Comparison of ENCODE assay signal across 23 mouse cellular contexts in genomic region chr10:76630657-76631056, GRCm38 (mm10). TPM values are rescaled to one million over a fixed set of nuclear protein-coding genes. Genes with fewer than 3 reads are reported as not detected.
DNase-seq lines count a peak whose midpoint lies in the region; ATAC-seq and TF ChIP-seq lines count a peak whose summit lies in the region.
"Had no signal": no experiment of that assay in that cellular context is flagged by ENCODE, and none has a peak within 500 bp of the region (broad histone marks: within the 10 kb centered on the region; RNA-seq: fewer than 3 reads in every experiment).

No protein-coding gene starts in this region.

- peaks cover 11% of the 10 kb centered on the region for H3K4me1 ChIP-seq in intestine, embryonic 14.5 days (replicated peaks; ENCODE audit: control insufficient read depth, insufficient read depth, low read length)
- H3K4me1 ChIP-seq in intestine, embryonic 15.5 days (replicated peaks): peaks cover 10% of the 10 kb centered on the region
- H3K4me1 ChIP-seq in lung, embryonic 15.5 days: peaks cover 29% of the 10 kb centered on the region
- peaks cover 22% of the 10 kb centered on the region for H3K4me1 ChIP-seq in stomach, embryonic 14.5 days (ENCODE audit: control insufficient read depth, insufficient read depth, low read length)
- no peaks in the 10 kb centered on the region for H3K4me1 ChIP-seq in stomach, postnatal 0 days (replicated peaks; ENCODE audit: control insufficient read depth, insufficient read depth)
- H3K4me1 ChIP-seq: forebrain, embryonic 13.5 days; hindbrain, embryonic 12.5 days; hindbrain, embryonic 15.5 days had no signal

- no peak for DNase-seq in intestine, embryonic 14.5 days (ENCODE audit: low spot score)
- DNase-seq in lung, postnatal 25 days (ENCODE audit: low spot score): no peak
- no peak for DNase-seq in stomach, postnatal 0 days (ENCODE audit: low spot score)
- DNase-seq in retina, embryonic 14.5 days (ENCODE audit: low spot score): no peak
- DNase-seq: adrenal gland, postnatal 10 days; adrenal gland, postnatal 36 days; B cell, adult 2 months; cerebellum, adult 18-20 months; cerebellum, adult 9-10 months; cerebellum, postnatal 14 days; gastrocnemius, postnatal 10 days had no signal

- no peaks in the 10 kb centered on the region for H3K36me3 ChIP-seq in intestine, embryonic 14.5 days (ENCODE audit: control insufficient read depth, insufficient read depth, low read length)
- no peaks in the 10 kb centered on the region for H3K36me3 ChIP-seq in intestine, embryonic 15.5 days
- H3K36me3 ChIP-seq in lung, embryonic 15.5 days: no peaks in the 10 kb centered on the region
- no peaks in the 10 kb centered on the region for H3K36me3 ChIP-seq in stomach, embryonic 14.5 days (ENCODE audit: control insufficient read depth, insufficient read depth, low read length)
- H3K36me3 ChIP-seq in stomach, postnatal 0 days (ENCODE audit: control insufficient read depth, insufficient read depth, low read length): no peaks in the 10 kb centered on the region
- H3K36me3 ChIP-seq: embryonic facial prominence, embryonic 12.5 days; forebrain, embryonic 10.5 days; G1E; hindbrain, embryonic 12.5 days; hindbrain, embryonic 15.5 days had no signal

- peak overlapping the region; percentile 64; the same call in 1 of the 2 replicates for H3K27ac ChIP-seq in intestine, embryonic 14.5 days (ENCODE audit: low read depth)
- H3K27ac ChIP-seq in intestine, embryonic 15.5 days: no peak overlapping the region
- H3K27ac ChIP-seq in lung, embryonic 15.5 days: peak overlapping the region; percentile 66; the same call in 1 of the 2 replicates
- peak overlapping the region; percentile 18; the same call in 1 of the 2 replicates for H3K27ac ChIP-seq in stomach, embryonic 14.5 days (ENCODE audit: low read length)
- no peak overlapping the region for H3K27ac ChIP-seq in stomach, postnatal 0 days (replicated peaks)
- H3K27ac ChIP-seq: embryonic facial prominence, embryonic 12.5 days; forebrain, embryonic 10.5 days; forebrain, embryonic 13.5 days; hindbrain, embryonic 12.5 days; hindbrain, embryonic 15.5 days had no signal

- no peak overlapping the region for H3K4me3 ChIP-seq in intestine, embryonic 14.5 days (ENCODE audit: low read depth, low read length)
- no peak overlapping the region for H3K4me3 ChIP-seq in intestine, embryonic 15.5 days (replicated peaks)
- no peak overlapping the region for H3K4me3 ChIP-seq in lung, embryonic 15.5 days
- no peak overlapping the region for H3K4me3 ChIP-seq in stomach, embryonic 14.5 days (ENCODE audit: low read depth, low read length)
- H3K4me3 ChIP-seq in stomach, postnatal 0 days (ENCODE audit: low read depth, low read length): no peak overlapping the region
- H3K4me3 ChIP-seq: embryonic facial prominence, embryonic 12.5 days; forebrain, embryonic 10.5 days; forebrain, embryonic 13.5 days; hindbrain, embryonic 12.5 days; hindbrain, embryonic 15.5 days had no signal

- no peak for TF ChIP-seq CTCF in stomach, postnatal 0 days (IDR thresholded peaks at IDR 0.05; ENCODE audit: low read depth)

- no peak overlapping the region for H3K9ac ChIP-seq in intestine, embryonic 14.5 days (ENCODE audit: low read length)
- H3K9ac ChIP-seq in intestine, embryonic 15.5 days: no peak overlapping the region
- H3K9ac ChIP-seq in lung, embryonic 15.5 days: no peak overlapping the region
- H3K9ac ChIP-seq in stomach, embryonic 14.5 days (replicated peaks; ENCODE audit: low read depth, low read length): no peak overlapping the region
- H3K9ac ChIP-seq in stomach, postnatal 0 days (ENCODE audit: low read length): no peak overlapping the region
- H3K9ac ChIP-seq: embryonic facial prominence, embryonic 12.5 days; forebrain, embryonic 13.5 days; hindbrain, embryonic 12.5 days; hindbrain, embryonic 15.5 days had no signal

- no peaks in the 10 kb centered on the region for H3K27me3 ChIP-seq in intestine, embryonic 14.5 days (replicated peaks; ENCODE audit: control insufficient read depth, insufficient read depth, low read length)
- H3K27me3 ChIP-seq in intestine, embryonic 15.5 days (replicated peaks): no peaks in the 10 kb centered on the region
- no peaks in the 10 kb centered on the region for H3K27me3 ChIP-seq in lung, embryonic 15.5 days
- no peaks in the 10 kb centered on the region for H3K27me3 ChIP-seq in stomach, embryonic 14.5 days (ENCODE audit: control insufficient read depth, insufficient read depth, low read length)
- H3K27me3 ChIP-seq in stomach, postnatal 0 days (ENCODE audit: control insufficient read depth, insufficient read depth, low read length): no peaks in the 10 kb centered on the region
- H3K27me3 ChIP-seq: embryonic facial prominence, embryonic 12.5 days; forebrain, embryonic 13.5 days; hindbrain, embryonic 12.5 days; hindbrain, embryonic 15.5 days; Patski had no signal

- WGBS in intestine, embryonic 14.5 days: 93% methylated on average over 1 of the region's 1 CpGs
- 100% methylated on average over 1 of the region's 1 CpGs for WGBS in intestine, embryonic 15.5 days
- WGBS in lung, embryonic 15.5 days: 64% methylated on average over 1 of the region's 1 CpGs
- WGBS in stomach, embryonic 14.5 days: 79% methylated on average over 1 of the region's 1 CpGs
- 89% methylated on average over 1 of the region's 1 CpGs for WGBS in stomach, postnatal 0 days

- ATAC-seq in intestine, embryonic 14.5 days (replicated peaks; ENCODE audit: low FRiP score, low TSS enrichment, low read depth): no peak
- ATAC-seq in intestine, embryonic 15.5 days: no peak
- no peak for ATAC-seq in lung, embryonic 15.5 days (ENCODE audit: borderline replicate concordance, extremely low read depth, low FRiP score, low TSS enrichment)
- ATAC-seq in stomach, embryonic 14.5 days (ENCODE audit: insufficient number of reproducible peaks, insufficient read depth, low FRiP score, low read depth): no peak
- ATAC-seq in stomach, postnatal 0 days (ENCODE audit: low FRiP score, low TSS enrichment): no peak
- ATAC-seq: forebrain, embryonic 13.5 days; forebrain, embryonic 16.5 days; Patski had no signal

- no peaks in the 10 kb centered on the region for H3K9me3 ChIP-seq in intestine, embryonic 14.5 days (ENCODE audit: control insufficient read depth, low read length)
- no peaks in the 10 kb centered on the region for H3K9me3 ChIP-seq in intestine, embryonic 15.5 days
- H3K9me3 ChIP-seq in lung, embryonic 15.5 days: no peaks in the 10 kb centered on the region
- H3K9me3 ChIP-seq in stomach, embryonic 14.5 days (ENCODE audit: control insufficient read depth, low read depth, low read length): no peaks in the 10 kb centered on the region
- H3K9me3 ChIP-seq in stomach, postnatal 0 days (ENCODE audit: control insufficient read depth, low read length): no peaks in the 10 kb centered on the region
- H3K9me3 ChIP-seq: embryonic facial prominence, embryonic 12.5 days; forebrain, embryonic 10.5 days; forebrain, embryonic 13.5 days; G1E; hindbrain, embryonic 12.5 days; hindbrain, embryonic 15.5 days had no signal

- no peak overlapping the region for H3K4me2 ChIP-seq in intestine, embryonic 14.5 days (ENCODE audit: low read length)
- H3K4me2 ChIP-seq in intestine, embryonic 15.5 days (replicated peaks): no peak overlapping the region
- H3K4me2 ChIP-seq in lung, embryonic 15.5 days: no peak overlapping the region
- H3K4me2 ChIP-seq in stomach, embryonic 14.5 days (replicated peaks; ENCODE audit: low read depth, low read length): no peak overlapping the region
- H3K4me2 ChIP-seq in stomach, postnatal 0 days (replicated peaks; ENCODE audit: low read depth): no peak overlapping the region
- H3K4me2 ChIP-seq: embryonic facial prominence, embryonic 12.5 days; forebrain, embryonic 13.5 days; heart, embryonic 11.5 days; hindbrain, embryonic 12.5 days; hindbrain, embryonic 15.5 days had no signal

- TF ChIP-seq EP300 in stomach, postnatal 0 days (optimal IDR thresholded peaks at IDR 0.05): no peak

RNA-seq across cellular contexts. Expression of gene Col6a2, which starts 7.2 kb away (rescaled TPM):
- polyA plus RNA-seq in intestine, embryonic 14.5 days (2014; fragmentation: Nextera tagmentation; extraction: Ambion mirVana): 164 and 184 TPM in 2 replicates
- 274 and 282 TPM in 2 replicates for polyA plus RNA-seq in intestine, embryonic 15.5 days (2015; fragmentation: Nextera tagmentation; extraction: Ambion mirVana)
- polyA plus RNA-seq in lung, embryonic 15.5 days (2015; fragmentation: Nextera tagmentation; extraction: Ambion mirVana): 287 and 298 TPM in 2 replicates
- 148 and 176 TPM in 2 replicates for polyA plus RNA-seq in stomach, embryonic 14.5 days (2014; fragmentation: Nextera tagmentation; extraction: Ambion mirVana)
- 145 TPM in 2 replicates for polyA plus RNA-seq in stomach, postnatal 0 days (2015; fragmentation: Nextera tagmentation; extraction: Ambion mirVana)
- polyA plus RNA-seq: G1E had no signal

RNA-seq across cellular contexts. Expression of gene Ftcd, which starts 55.2 kb away (rescaled TPM):
- 0.11 TPM in 1 of 2 replicates, not detected in the other for polyA plus RNA-seq in intestine, embryonic 14.5 days (2014; fragmentation: Nextera tagmentation; extraction: Ambion mirVana)
- 0.64 and 1.3 TPM in 2 replicates for polyA plus RNA-seq in intestine, embryonic 15.5 days (2015; fragmentation: Nextera tagmentation; extraction: Ambion mirVana)
- polyA plus RNA-seq in lung, embryonic 15.5 days (2015; fragmentation: Nextera tagmentation; extraction: Ambion mirVana): 0.59 TPM in 1 of 2 replicates, not detected in the other
- polyA plus RNA-seq in stomach, embryonic 14.5 days (2014; fragmentation: Nextera tagmentation; extraction: Ambion mirVana): not detected in 2 replicates
- 0.22 and 0.42 TPM in 2 replicates for polyA plus RNA-seq in stomach, postnatal 0 days (2015; fragmentation: Nextera tagmentation; extraction: Ambion mirVana)
- polyA plus RNA-seq: forebrain, embryonic 10.5 days; forebrain, embryonic 13.5 days; G1E; hindbrain, embryonic 12.5 days; hindbrain, embryonic 15.5 days had no signal

Comparison
In these comparisons a context has a peak if more than half of its experiments do, and no peak if none do; other contexts are left out.
1. H3K27ac ChIP-seq: peak in intestine, embryonic 14.5 days (single experiment), lung, embryonic 15.5 days (single experiment) and stomach, embryonic 14.5 days (single experiment); none in intestine, embryonic 15.5 days (single experiment) and stomach, postnatal 0 days (single experiment).